Mouse (Mus musculus) liver, adult (tissue): ENCODE data around the gene Nsmce3.
A peak's percentile ranks its signal among the peaks of the same experiment; 100 is the strongest.

Experiments
- GATA4 ChIP-seq: IDR thresholded peaks from 2 replicates; pipeline ENCODE4 v1.6.1; 2014; ENCODE audit warnings: mild to moderate bottlenecking, low read length; ENCODE audit not compliant: insufficient replicate concordance

Nsmce3 gene

DNA sequence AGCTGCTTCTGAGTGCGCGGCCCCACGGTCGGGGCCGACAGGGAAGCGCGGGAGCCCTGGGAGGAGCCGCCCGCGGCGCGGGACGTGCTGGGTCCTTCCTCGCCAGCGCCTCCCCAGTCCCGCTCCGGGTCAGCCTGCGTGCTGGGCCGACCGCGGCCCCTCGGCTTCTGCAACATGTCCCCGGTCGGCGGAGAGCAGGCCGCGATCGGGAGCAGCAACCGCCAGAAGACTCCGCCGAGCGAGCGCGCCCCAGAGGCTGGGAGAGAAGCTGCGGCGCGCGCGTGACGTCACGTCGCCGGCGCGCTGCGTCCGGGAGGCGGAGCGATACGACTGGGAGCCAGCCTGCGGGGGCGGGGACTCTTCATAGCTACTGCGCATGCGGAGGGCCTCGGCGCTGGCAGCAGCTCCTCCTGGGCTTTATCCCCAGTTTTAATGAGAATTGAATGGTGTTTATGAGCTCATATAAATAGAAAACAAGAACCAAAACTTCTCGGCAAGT lies at the start of gene Nsmce3:
Gene Nsmce3 (minus strand): TSS at position 255 of the 499 bp plus-strand sequence.
- peak; percentile 66; the same call in 1 of the 2 replicates for TF ChIP-seq GATA4

- TF ChIP-seq GATA4, result no peak
Observed at GRCm38 (mm10) chr7:64921189-64921588, 48.4 kb upstream of the Nsmce3 start.

DNA sequence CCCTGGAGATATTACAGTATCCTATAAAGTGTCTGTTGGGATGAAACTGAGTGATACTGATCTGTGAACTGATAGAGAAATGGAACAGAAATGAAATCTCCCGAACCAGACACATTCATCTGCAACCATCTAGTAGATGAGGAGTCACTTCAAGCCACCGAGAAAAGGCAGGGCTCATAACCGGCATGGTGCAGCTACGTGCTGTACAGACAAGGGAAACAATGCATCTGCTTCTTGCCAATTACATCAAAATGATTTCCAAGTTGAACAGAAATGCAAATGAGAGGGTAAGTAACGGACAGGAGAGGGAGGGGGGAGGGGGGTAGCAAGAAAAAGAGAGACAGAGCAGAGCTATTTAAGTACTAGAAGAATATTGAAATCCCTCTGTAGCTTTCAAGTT lies 47.9 kb upstream of the Nsmce3 start:
- TF ChIP-seq GATA4, result no peak

GRCm38 (mm10) chr7:64916654-64917053 lies 43.9 kb upstream of the Nsmce3 start:
- TF ChIP-seq GATA4, result no peak

- TF ChIP-seq GATA4, result no peak
Observed at GRCm38 (mm10) chr7:64915121-64915520, 42.3 kb upstream of the Nsmce3 start.

GRCm38 (mm10) chr7:64911945-64912344 lies 39.1 kb upstream of the Nsmce3 start:
- TF ChIP-seq GATA4, result no peak

- no peak for TF ChIP-seq GATA4
Observed at GRCm38 (mm10) chr7:64910208-64910607, 37.4 kb upstream of the Nsmce3 start.

GRCm38 (mm10) chr7:64906955-64907354 lies 34.2 kb upstream of the Nsmce3 start:
- TF ChIP-seq GATA4, result no peak

- TF ChIP-seq GATA4, result no peak
Observed at GRCm38 (mm10) chr7:64905506-64905905, 32.7 kb upstream of the Nsmce3 start.

- TF ChIP-seq GATA4, result no peak
Observed at GRCm38 (mm10) chr7:64900249-64900648, 27.5 kb upstream of the Nsmce3 start.

- TF ChIP-seq GATA4, result no peak
Observed at GRCm38 (mm10) chr7:64896587-64896986, 23.8 kb upstream of the Nsmce3 start.

DNA sequence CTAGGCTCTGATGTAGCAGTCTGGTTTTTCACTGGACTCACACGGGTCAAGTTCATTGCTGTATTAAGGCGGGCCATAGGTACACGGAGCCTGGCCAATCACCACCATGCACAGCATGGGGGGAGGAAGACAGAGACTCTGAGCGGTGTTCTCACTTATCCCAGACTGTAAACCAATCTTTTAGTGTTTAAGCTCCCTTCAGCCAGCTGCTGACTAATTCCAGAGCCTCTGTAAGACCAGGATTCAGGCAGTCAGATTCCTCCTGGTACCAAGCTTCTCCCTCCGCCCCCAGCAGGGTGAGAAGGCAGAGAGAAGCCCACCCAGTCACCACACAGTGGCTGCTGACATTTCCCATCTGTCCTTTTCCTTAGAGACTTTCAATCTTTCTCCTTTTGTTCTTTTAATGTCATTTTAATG lies 22.9 kb upstream of the Nsmce3 start:
- no peak for TF ChIP-seq GATA4

DNA sequence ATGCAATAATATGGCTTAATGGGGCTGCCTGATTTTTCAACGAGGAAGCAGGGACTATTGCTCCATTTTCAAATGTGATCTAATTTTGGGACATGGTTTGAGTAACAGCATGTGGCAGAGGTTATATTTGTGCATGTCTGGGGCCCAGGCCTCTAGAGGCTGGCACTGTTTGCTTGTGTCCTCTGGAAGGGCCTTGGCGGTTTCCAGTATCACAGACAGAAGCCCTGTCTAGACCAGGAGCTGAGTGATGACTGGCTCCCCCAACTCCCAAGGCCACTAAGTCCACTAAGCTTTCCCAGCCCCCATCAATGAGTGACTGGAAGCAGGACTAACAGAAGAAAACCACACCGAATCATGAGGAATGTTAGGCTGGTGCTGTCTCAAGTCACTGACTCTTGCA lies 18.3 kb upstream of the Nsmce3 start:
- no peak for TF ChIP-seq GATA4

- TF ChIP-seq GATA4, result no peak
Observed at GRCm38 (mm10) chr7:64889919-64890318, 17.1 kb upstream of the Nsmce3 start.

GRCm38 (mm10) chr7:64884187-64884862 lies 11.5 kb upstream of the Nsmce3 start:
- TF ChIP-seq GATA4, result no peak

DNA sequence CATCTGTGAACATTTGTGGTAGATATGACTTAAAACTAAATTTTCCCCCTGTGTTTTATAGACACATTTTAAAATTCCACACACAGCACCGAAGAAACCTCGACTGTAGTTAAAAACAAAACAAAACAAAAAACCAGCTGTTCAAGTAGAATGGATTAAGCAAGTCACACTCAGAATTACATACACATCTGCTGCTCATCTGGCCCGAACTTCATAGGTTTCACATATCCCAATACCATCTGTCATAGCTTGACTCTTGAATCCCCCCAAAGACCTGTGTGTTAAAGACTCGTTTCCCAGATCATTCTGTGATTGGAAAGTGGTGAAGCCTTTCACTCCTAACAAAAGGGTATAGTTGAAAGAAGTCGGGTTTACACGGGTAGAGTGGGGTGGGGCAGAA lies 9.4 kb upstream of the Nsmce3 start:
- no peak for TF ChIP-seq GATA4

DNA sequence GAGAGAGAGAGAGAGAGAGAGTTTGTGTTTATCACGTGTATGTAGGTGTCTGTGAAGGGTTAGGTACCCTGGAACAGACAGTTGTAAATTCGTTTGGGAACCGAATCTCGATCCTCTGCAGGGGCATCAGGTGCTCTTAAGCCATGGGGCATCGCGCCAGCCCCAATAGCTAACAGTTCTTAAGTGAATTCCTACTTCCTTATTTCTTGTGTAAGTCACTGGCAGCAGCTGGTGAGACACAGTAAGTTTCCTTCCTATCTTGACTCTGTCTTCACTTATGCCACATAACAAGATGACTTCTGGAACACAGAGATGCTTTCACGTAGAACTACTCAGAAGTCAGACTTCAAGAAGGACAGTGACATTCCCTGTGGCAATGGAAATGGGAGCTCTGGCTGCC lies 8.6 kb upstream of the Nsmce3 start:
- no peak for TF ChIP-seq GATA4
